Mouse (Mus musculus): ENCODE results near the gene Slc2a10. TPM values are rescaled to one million over a fixed set of nuclear protein-coding genes. Genes with fewer than 3 reads are reported as not detected.

Gene Slc2a10
- polyA plus RNA-seq, 2 experiments, result 0.13 to 0.23 TPM

DNA sequence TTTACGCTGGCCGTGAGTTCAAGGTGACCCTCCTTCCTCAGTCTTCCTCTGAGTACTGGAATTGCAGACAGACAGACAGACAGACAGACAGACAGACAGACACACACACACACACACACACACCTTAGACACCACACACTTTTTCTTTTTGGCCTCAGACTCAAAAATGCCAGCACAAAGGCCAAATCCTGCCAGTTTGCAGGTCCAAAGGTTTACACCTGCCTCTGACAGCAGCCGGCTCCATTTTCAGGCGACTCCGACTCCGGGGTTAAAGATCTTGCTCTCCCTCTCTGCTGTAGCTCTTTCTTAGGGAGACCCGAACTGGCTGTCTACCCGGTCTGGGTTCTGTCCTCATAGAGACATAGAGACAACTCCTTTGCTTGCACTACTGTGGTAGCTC is 60.5 kb downstream of the Slc2a10 start:
- Histone ChIP-seq H3K4me1 (replicated peaks; ENCODE audit: control insufficient read depth in 2 of 2, insufficient read depth in 2 of 2, low read length in 1 of 2) (no peaks in the 10 kb centered on the region), H3K9ac (replicated peaks) (no peak overlapping the region), H3K4me2 (ENCODE audit: low read depth) (no peak overlapping the region), H3K36me3 (replicated peaks; ENCODE audit: control insufficient read depth, insufficient read depth, low read depth) (no peaks in the 10 kb centered on the region), H3K9me3 (ENCODE audit: control insufficient read depth, low read length) (no peaks in the 10 kb centered on the region), H3K27ac (no peak overlapping the region), H3K27me3 (ENCODE audit: control insufficient read depth, insufficient read depth, low read length) (peaks cover 9% of the 10 kb centered on the region), H3K4me3 (ENCODE audit: insufficient read depth in 1 of 2, low read depth in 2 of 2, low read length in 2 of 2) (no peak overlapping the region)
- ATAC-seq (ENCODE audit: insufficient read depth) (no peak), DNase-seq (ENCODE audit: low read depth in 3 of 3, low spot score in 3 of 3) (no peak)
- no peak for TF ChIP-seq CTCF (IDR thresholded peaks at IDR 0.05; ENCODE audit: low read depth)
- TF ChIP-seq EP300 (IDR thresholded peaks at IDR 0.05; ENCODE audit: low read depth), result no peak
- 55% methylated on average over 8 of the region's 8 CpGs for WGBS (ENCODE audit: insufficient replicate concordance)

DNA sequence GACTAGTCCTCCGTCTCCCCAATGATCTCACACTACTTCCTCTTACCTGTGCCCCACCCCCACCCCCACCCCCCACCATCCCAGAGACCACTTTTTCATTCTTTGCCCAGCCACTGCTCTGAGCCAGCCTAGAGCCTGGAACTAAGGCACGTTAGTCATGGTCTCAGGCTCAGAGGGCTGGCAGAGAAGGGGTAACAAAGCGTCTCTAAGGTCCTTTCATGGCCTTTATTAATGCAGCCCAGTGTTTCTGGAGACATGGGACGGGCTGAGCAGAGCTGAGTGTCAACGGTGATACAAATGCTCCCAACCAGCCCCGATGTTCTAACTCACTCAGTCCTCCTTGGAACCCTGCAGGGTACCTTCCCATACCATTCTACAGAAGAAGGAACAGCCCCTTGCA is 61.0 kb downstream of the Slc2a10 start:
- 38% methylated on average over 6 of the region's 6 CpGs for WGBS (ENCODE audit: insufficient replicate concordance)
- Histone ChIP-seq H3K9me3 (ENCODE audit: control insufficient read depth, low read length) (no peaks in the 10 kb centered on the region), H3K27ac (no peak overlapping the region), H3K4me3 (ENCODE audit: insufficient read depth in 1 of 2, low read depth in 2 of 2, low read length in 2 of 2) (no peak overlapping the region), H3K36me3 (replicated peaks; ENCODE audit: control insufficient read depth, insufficient read depth, low read depth) (no peaks in the 10 kb centered on the region), H3K9ac (replicated peaks) (no peak overlapping the region), H3K4me2 (ENCODE audit: low read depth) (no peak overlapping the region), H3K4me1 (replicated peaks; ENCODE audit: control insufficient read depth in 2 of 2, insufficient read depth in 2 of 2, low read length in 1 of 2) (no peaks in the 10 kb centered on the region), H3K27me3 (ENCODE audit: control insufficient read depth, insufficient read depth, low read length) (peaks cover 9% of the 10 kb centered on the region)
- TF ChIP-seq CTCF (IDR thresholded peaks at IDR 0.05; ENCODE audit: low read depth) (no peak), EP300 (IDR thresholded peaks at IDR 0.05; ENCODE audit: low read depth) (no peak)
- ATAC-seq (ENCODE audit: insufficient read depth) (no peak), DNase-seq (ENCODE audit: low read depth in 3 of 3, low spot score in 3 of 3) (no peak)

DNA sequence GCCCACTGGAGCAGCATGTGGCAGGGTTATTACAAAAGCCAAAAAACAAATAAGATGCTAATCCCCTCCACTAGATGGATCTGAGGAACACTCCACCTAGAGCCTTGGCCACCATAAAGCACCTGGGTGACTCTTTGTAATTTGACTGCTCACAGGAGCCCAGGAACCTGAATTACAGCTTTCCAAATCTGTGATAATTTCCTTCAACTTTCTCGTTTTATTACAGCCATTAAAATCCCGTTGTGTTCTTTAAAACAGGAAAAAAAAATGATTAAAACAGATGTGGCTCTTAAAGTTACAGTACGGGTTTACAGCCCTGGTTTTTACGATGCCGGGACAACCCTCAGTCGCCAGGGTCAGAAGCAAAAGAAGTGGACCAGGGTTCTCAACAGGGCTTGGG is 63.3 kb downstream of the Slc2a10 start:
- DNase-seq (ENCODE audit: low read depth in 3 of 3, low spot score in 3 of 3), result no peak

DNA sequence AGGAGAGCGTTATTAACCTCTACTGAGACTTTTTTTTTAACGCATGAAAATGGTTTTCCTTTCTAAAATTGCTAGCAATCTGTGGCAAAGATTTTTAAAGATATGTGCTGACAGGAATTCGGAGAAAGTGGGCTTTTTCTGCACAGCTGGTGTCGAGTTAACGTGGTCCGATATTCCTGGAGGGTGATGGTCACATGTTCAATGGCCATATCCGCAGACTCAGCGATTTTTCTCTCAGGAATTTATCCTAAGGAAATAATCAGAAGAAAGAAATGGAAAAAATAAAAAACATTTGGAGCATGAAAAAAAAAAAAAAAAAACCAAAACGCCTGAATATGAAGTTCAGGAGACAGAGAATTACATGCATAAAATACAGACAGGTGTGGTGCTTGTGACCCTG is 64.2 kb downstream of the Slc2a10 start:
- H3K9me3 ChIP-seq (ENCODE audit: control insufficient read depth, low read length), result no peaks in the 10 kb centered on the region
- no peaks in the 10 kb centered on the region for H3K36me3 ChIP-seq (replicated peaks; ENCODE audit: control insufficient read depth, insufficient read depth, low read depth)
- peaks cover 9% of the 10 kb centered on the region for H3K27me3 ChIP-seq (ENCODE audit: control insufficient read depth, insufficient read depth, low read length)
- H3K9ac ChIP-seq (replicated peaks), result no peak overlapping the region
- H3K4me2 ChIP-seq (ENCODE audit: low read depth), result no peak overlapping the region
- WGBS (ENCODE audit: insufficient replicate concordance), result 55% methylated on average over 9 of the region's 9 CpGs
- no peaks in the 10 kb centered on the region for H3K4me1 ChIP-seq (replicated peaks; ENCODE audit: control insufficient read depth in 2 of 2, insufficient read depth in 2 of 2, low read length in 1 of 2)
- no peak for ATAC-seq (ENCODE audit: insufficient read depth)
- TF ChIP-seq EP300 (IDR thresholded peaks at IDR 0.05; ENCODE audit: low read depth) (no peak), CTCF (IDR thresholded peaks at IDR 0.05; ENCODE audit: low read depth) (no peak)
- H3K4me3 ChIP-seq (ENCODE audit: insufficient read depth in 1 of 2, low read depth in 2 of 2, low read length in 2 of 2), result no peak overlapping the region
- H3K27ac ChIP-seq, result no peak overlapping the region
- no peak for DNase-seq (ENCODE audit: low read depth in 3 of 3, low spot score in 3 of 3)

More for the DNA sequence above, 63.3 kb downstream of the Slc2a10 start:
- ATAC-seq (ENCODE audit: insufficient read depth), result no peak
- H3K36me3 ChIP-seq (replicated peaks; ENCODE audit: control insufficient read depth, insufficient read depth, low read depth), result no peaks in the 10 kb centered on the region
- no peak overlapping the region for H3K4me3 ChIP-seq (ENCODE audit: insufficient read depth in 1 of 2, low read depth in 2 of 2, low read length in 2 of 2)
- no peak overlapping the region for H3K27ac ChIP-seq
- H3K9me3 ChIP-seq (ENCODE audit: control insufficient read depth, low read length), result no peaks in the 10 kb centered on the region
- H3K4me1 ChIP-seq (replicated peaks; ENCODE audit: control insufficient read depth in 2 of 2, insufficient read depth in 2 of 2, low read length in 1 of 2), result no peaks in the 10 kb centered on the region
- TF ChIP-seq CTCF (IDR thresholded peaks at IDR 0.05; ENCODE audit: low read depth), result no peak
- TF ChIP-seq EP300 (IDR thresholded peaks at IDR 0.05; ENCODE audit: low read depth), result no peak
- WGBS (ENCODE audit: insufficient replicate concordance), result 61% methylated on average over 6 of the region's 6 CpGs
- no peak overlapping the region for H3K9ac ChIP-seq (replicated peaks)
- no peak overlapping the region for H3K4me2 ChIP-seq (ENCODE audit: low read depth)
- peaks cover 9% of the 10 kb centered on the region for H3K27me3 ChIP-seq (ENCODE audit: control insufficient read depth, insufficient read depth, low read length)

DNA sequence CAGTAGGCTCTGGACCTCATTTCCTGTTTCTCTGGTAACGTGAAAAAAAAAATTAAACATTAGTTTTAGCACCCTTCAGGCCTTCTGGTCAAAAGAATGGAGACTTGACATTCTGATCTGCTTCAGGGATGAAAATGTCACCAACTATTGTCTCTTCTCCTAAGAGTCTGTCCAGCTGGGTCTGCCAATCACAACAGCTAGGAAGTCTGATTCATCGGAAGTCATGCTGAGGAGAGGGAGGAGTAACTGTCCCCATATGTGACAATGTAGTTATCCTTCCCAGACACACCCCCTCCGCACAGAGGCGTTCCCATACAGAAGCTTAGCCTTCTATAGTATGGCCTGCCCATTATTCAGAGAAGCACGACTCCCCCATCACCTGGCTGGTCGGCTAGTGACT is 65.3 kb downstream of the Slc2a10 start:
- Histone ChIP-seq H3K4me3 (ENCODE audit: insufficient read depth in 1 of 2, low read depth in 2 of 2, low read length in 2 of 2) (no peak overlapping the region), H3K9ac (replicated peaks) (no peak overlapping the region), H3K27me3 (ENCODE audit: control insufficient read depth, insufficient read depth, low read length) (no peaks in the 10 kb centered on the region; the same call in 1 of the 2 replicates), H3K4me2 (ENCODE audit: low read depth) (no peak overlapping the region), H3K36me3 (replicated peaks; ENCODE audit: control insufficient read depth, insufficient read depth, low read depth) (no peaks in the 10 kb centered on the region), H3K27ac (no peak overlapping the region), H3K9me3 (ENCODE audit: control insufficient read depth, low read length) (no peaks in the 10 kb centered on the region), H3K4me1 (replicated peaks; ENCODE audit: control insufficient read depth in 2 of 2, insufficient read depth in 2 of 2, low read length in 1 of 2) (no peaks in the 10 kb centered on the region)
- DNase-seq (ENCODE audit: low read depth in 3 of 3, low spot score in 3 of 3), result no peak
- no peak for TF ChIP-seq CTCF (IDR thresholded peaks at IDR 0.05; ENCODE audit: low read depth)
- no peak for TF ChIP-seq EP300 (IDR thresholded peaks at IDR 0.05; ENCODE audit: low read depth)
- 50% methylated on average over 6 of the region's 6 CpGs for WGBS (ENCODE audit: insufficient replicate concordance)
- no peak for ATAC-seq (ENCODE audit: insufficient read depth)

Other genes with a start within 250 kb of the Slc2a10 start
- 20.4 and 28.3 TPM in 2 replicates for gene Slc35c2, start 215.9 kb upstream of the Slc2a10 start, polyA plus RNA-seq (2012; rRNA removed)
- 27.3 and 31.3 TPM in 2 replicates for gene Slc35c2, start 215.9 kb upstream of the Slc2a10 start, polyA plus RNA-seq (2014; fragmentation: Nextera tagmentation; extraction: Ambion mirVana)
- gene Elmo2, start 177.3 kb upstream of the Slc2a10 start, polyA plus RNA-seq (2012; rRNA removed), result 10.2 and 10.3 TPM in 2 replicates
- 12.4 and 13.1 TPM in 2 replicates for gene Elmo2, start 177.3 kb upstream of the Slc2a10 start, polyA plus RNA-seq (2014; fragmentation: Nextera tagmentation; extraction: Ambion mirVana)
- gene Zfp663, start 135.1 kb upstream of the Slc2a10 start, polyA plus RNA-seq (2012; rRNA removed), result 0.02 and 0.03 TPM in 2 replicates
- gene Zfp663, start 135.1 kb upstream of the Slc2a10 start, polyA plus RNA-seq (2014; fragmentation: Nextera tagmentation; extraction: Ambion mirVana), result 0.08 and 0.13 TPM in 2 replicates
- 0.66 and 0.73 TPM in 2 replicates for gene Zfp334, start 115.5 kb upstream of the Slc2a10 start, polyA plus RNA-seq (2012; rRNA removed)
- gene Zfp334, start 115.5 kb upstream of the Slc2a10 start, polyA plus RNA-seq (2014; fragmentation: Nextera tagmentation; extraction: Ambion mirVana), result 0.89 and 1.1 TPM in 2 replicates
- gene Ocstamp, start 103.4 kb upstream of the Slc2a10 start, polyA plus RNA-seq (2012; rRNA removed), result 0.86 and 1.4 TPM in 2 replicates
- 2.1 and 2.7 TPM in 2 replicates for gene Ocstamp, start 103.4 kb upstream of the Slc2a10 start, polyA plus RNA-seq (2014; fragmentation: Nextera tagmentation; extraction: Ambion mirVana)
- 3.2 and 3.8 TPM in 2 replicates for gene Slc13a3, start 30.6 kb upstream of the Slc2a10 start, polyA plus RNA-seq (2012; rRNA removed)
- gene Slc13a3, start 30.6 kb upstream of the Slc2a10 start, polyA plus RNA-seq (2014; fragmentation: Nextera tagmentation; extraction: Ambion mirVana), result 5.7 and 7.7 TPM in 2 replicates
- gene Trp53rka, start 10.5 kb upstream of the Slc2a10 start, polyA plus RNA-seq (2012; rRNA removed), result 5.4 and 7.4 TPM in 2 replicates
- 7.8 and 8.8 TPM in 2 replicates for gene Trp53rka, start 10.5 kb upstream of the Slc2a10 start, polyA plus RNA-seq (2014; fragmentation: Nextera tagmentation; extraction: Ambion mirVana)
- 0.10 and 0.16 TPM in 2 replicates for gene Eya2, start 91.2 kb downstream of the Slc2a10 start, polyA plus RNA-seq (2012; rRNA removed)
- 0.13 and 0.25 TPM in 2 replicates for gene Eya2, start 91.2 kb downstream of the Slc2a10 start, polyA plus RNA-seq (2014; fragmentation: Nextera tagmentation; extraction: Ambion mirVana)